Mouse (Mus musculus) kidney, embryonic 16.5 days (tissue): ENCODE data around the gene Hemgn. TPM values are rescaled to one million over a fixed set of nuclear protein-coding genes. Genes with fewer than 3 reads are reported as not detected.

Experiments used
- ATAC-seq: fragments of 200-750 bp; cut with Nextera tagmentation; 2 replicates; pipeline ENCODE4 v1.8.0; 2017; ENCODE audit warnings: moderate TSS enrichment; ENCODE audit not compliant: low FRiP score, low TSS enrichment
- H3K27ac ChIP-seq: fragments of 300-500 bp; sonication (generic); 2 replicates; pipeline ENCODE4 v1.5.1; 2014; ENCODE audit warnings: low read length
- H3K27me3 ChIP-seq: fragments of 300-500 bp; sonication (generic); 2 replicates; pipeline ENCODE4 v1.6.1; 2014; ENCODE audit warnings: low read length, control low read depth, mixed read lengths; ENCODE audit not compliant: insufficient read depth
- H3K36me3 ChIP-seq: fragments of 300-500 bp; sonication (generic); 2 replicates; pipeline ENCODE4 v1.6.1; 2014; ENCODE audit warnings: low read length, control low read depth, mixed read lengths; ENCODE audit not compliant: insufficient read depth
- H3K4me1 ChIP-seq: fragments of 300-500 bp; sonication (generic); 2 replicates; pipeline ENCODE4 v1.6.1; 2014; ENCODE audit warnings: low read length, control low read depth, mixed read lengths; ENCODE audit not compliant: insufficient read depth
- H3K4me2 ChIP-seq: fragments of 300-500 bp; sonication (generic); replicated peaks from 2 replicates; pipeline ENCODE4 v1.6.1; 2014; ENCODE audit warnings: low read depth, low read length
- H3K4me3 ChIP-seq: fragments of 300-500 bp; sonication (generic); 2 replicates; pipeline ENCODE4 v1.5.1; 2014; ENCODE audit warnings: mild to moderate bottlenecking, low read length
- H3K9ac ChIP-seq: fragments of 300-500 bp; sonication (generic); replicated peaks from 2 replicates; pipeline ENCODE4 v1.6.1; 2014; ENCODE audit warnings: low read length
- H3K9me3 ChIP-seq: fragments of 300-500 bp; sonication (generic); 2 replicates; pipeline ENCODE4 v1.6.1; 2016; ENCODE audit warnings: low read length, control low read depth
- WGBS: fragments of 180-500 bp; shearing (Covaris S2); extraction: QIAGEN DNeasy Blood & Tissue Kit; methylation state at CpG from one replicate; pipeline ENCODE4 v1.1.7; 2014; 5-methylcytosine and 5-hydroxymethylcytosine counted together
- polyA plus RNA-seq: library from polyadenylated mRNA; unstranded; fragments of >200 nt; fragmentation: Nextera tagmentation; extraction: Ambion mirVana; gene quantifications from 2 replicates; pipeline ENCODE4 v1.2.1, GENCODE M21; 2015

Hemgn gene
- polyA plus RNA-seq, 1 experiment from 2014 or later, result 1.4 TPM

- WGBS, result 22% methylated on average over 9 of the region's 9 CpGs
- H3K27ac ChIP-seq, result no peak overlapping the region
- H3K9me3 ChIP-seq, result no peaks in the 10 kb centered on the region
- 0 out of 2 replicates have a peak, but pooled peaks have one; percentile 24 for ATAC-seq
- H3K4me2 ChIP-seq, result peak overlapping the region; percentile 58
- H3K4me1 ChIP-seq, result 0 out of 2 replicates have a peak, but pooled peaks cover 3% of the 10 kb centered on the region
- peak overlapping the region; percentile 77 for H3K4me3 ChIP-seq
- H3K9ac ChIP-seq, result peak overlapping the region; percentile 96; the same call in 1 of the 2 replicates
- no peaks in the 10 kb centered on the region for H3K27me3 ChIP-seq
- H3K36me3 ChIP-seq, result 0 out of 2 replicates have a peak, but pooled peaks cover 6% of the 10 kb centered on the region
Measured at GRCm38 (mm10) chr4:46390390-46390970, 22.8 kb downstream of the Hemgn start.

GRCm38 (mm10) chr4:46389612-46390341 is 23.5 kb downstream of the Hemgn start:
- Histone ChIP-seq H3K27me3 (no peaks in the 10 kb centered on the region), H3K4me2 (peak overlapping the region; percentile 58), H3K9me3 (no peaks in the 10 kb centered on the region), H3K4me1 (0 out of 2 replicates have a peak, but pooled peaks cover 3% of the 10 kb centered on the region), H3K9ac (peak overlapping the region; percentile 96), H3K36me3 (0 out of 2 replicates have a peak, but pooled peaks cover 6% of the 10 kb centered on the region), H3K4me3 (peak overlapping the region; percentile 77), H3K27ac (peak overlapping the region; percentile 95)
- WGBS, result 2% methylated on average over 24 of the region's 24 CpGs
- ATAC-seq, result no peak

- Histone ChIP-seq H3K27ac (peak within 1 kb of the TSS; percentile 95), H3K4me2 (peak within 1 kb of the TSS; percentile 58), H3K4me3 (peak within 1 kb of the TSS; percentile 77), H3K36me3 (0 out of 2 replicates have a peak, but pooled peaks cover 9% of the 10 kb centered on the region), H3K27me3 (no peaks in the 10 kb centered on the region), H3K9ac (peak within 1 kb of the TSS; percentile 96), H3K4me1 (0 out of 2 replicates have a peak, but pooled peaks cover 3% of the 10 kb centered on the region), H3K9me3 (no peaks in the 10 kb centered on the region)
- under 1% methylated on average over 56 of the region's 56 CpGs for WGBS
- ATAC-seq, result peak; percentile 96
Measured at GRCm38 (mm10) chr4:46389013-46389611, 24.2 kb downstream of the Hemgn start, which contains the start of gene Trmo. Gene Trmo (minus strand): TSS chr4:46389437.

- 13% methylated on average over 5 of the region's 5 CpGs for WGBS
- ATAC-seq, result no peak
- peak overlapping the region; percentile 77 for H3K4me3 ChIP-seq
- H3K4me1 ChIP-seq, result 0 out of 2 replicates have a peak, but pooled peaks cover 3% of the 10 kb centered on the region
- peak overlapping the region; percentile 96 for H3K9ac ChIP-seq
- H3K27ac ChIP-seq, result peak overlapping the region; percentile 95; the same call in 1 of the 2 replicates
- H3K36me3 ChIP-seq, result 0 out of 2 replicates have a peak, but pooled peaks cover 9% of the 10 kb centered on the region
- peak overlapping the region; percentile 58 for H3K4me2 ChIP-seq
- H3K27me3 ChIP-seq, result no peaks in the 10 kb centered on the region
- no peaks in the 10 kb centered on the region for H3K9me3 ChIP-seq
Measured at GRCm38 (mm10) chr4:46388556-46388955, 24.8 kb downstream of the Hemgn start.

GRCm38 (mm10) chr4:46374869-46375368 is 38.4 kb downstream of the Hemgn start:
- 21% methylated on average over 22 of the region's 22 CpGs for WGBS
- peaks cover 15% of the 10 kb centered on the region for H3K36me3 ChIP-seq
- H3K9ac ChIP-seq, result peak overlapping the region; percentile 58
- peak; percentile 74 for ATAC-seq
- peak overlapping the region; percentile 65 for H3K4me2 ChIP-seq
- peak overlapping the region; percentile 45 for H3K4me3 ChIP-seq
- H3K27me3 ChIP-seq, result no peaks in the 10 kb centered on the region
- no peak overlapping the region for H3K27ac ChIP-seq
- no peaks in the 10 kb centered on the region for H3K9me3 ChIP-seq
- peaks cover 13% of the 10 kb centered on the region for H3K4me1 ChIP-seq

- Histone ChIP-seq H3K27me3 (no peaks in the 10 kb centered on the region), H3K4me2 (peak overlapping the region; percentile 65), H3K27ac (no peak overlapping the region), H3K9ac (peak overlapping the region; percentile 58), H3K4me1 (peaks cover 13% of the 10 kb centered on the region), H3K36me3 (peaks cover 10% of the 10 kb centered on the region), H3K4me3 (peak overlapping the region; percentile 45; the same call in 1 of the 2 replicates), H3K9me3 (no peaks in the 10 kb centered on the region)
- ATAC-seq, result 0 out of 2 replicates have a peak, but pooled peaks have one; percentile 2
- WGBS, result 56% methylated on average over 6 of the region's 6 CpGs
Measured at GRCm38 (mm10) chr4:46374455-46374854, 38.9 kb downstream of the Hemgn start.

- under 1% methylated on average over 19 of the region's 19 CpGs for WGBS
- Histone ChIP-seq H3K36me3 (no peaks in the 10 kb centered on the region), H3K27me3 (0 out of 2 replicates have a peak, but pooled peaks cover 3% of the 10 kb centered on the region), H3K4me3 (peak overlapping the region; percentile 15; the same call in 1 of the 2 replicates), H3K9ac (peak overlapping the region; percentile 33; the same call in 1 of the 2 replicates), H3K4me1 (peaks cover 18% of the 10 kb centered on the region), H3K4me2 (peak overlapping the region; percentile 45), H3K27ac (no peak overlapping the region), H3K9me3 (peaks cover 4% of the 10 kb centered on the region; the same call in 1 of the 2 replicates)
- ATAC-seq, result peak; percentile 87
Measured at GRCm38 (mm10) chr4:46371030-46371429, 42.3 kb downstream of the Hemgn start.

- 0 out of 2 replicates have a peak, but pooled peaks cover 3% of the 10 kb centered on the region for H3K27me3 ChIP-seq
- no peak overlapping the region for H3K27ac ChIP-seq
- H3K4me1 ChIP-seq, result peaks cover 18% of the 10 kb centered on the region
- no peak overlapping the region for H3K9ac ChIP-seq
- H3K9me3 ChIP-seq, result peaks cover 4% of the 10 kb centered on the region; the same call in 1 of the 2 replicates
- no peak overlapping the region for H3K4me2 ChIP-seq
- no peak for ATAC-seq
- no peaks in the 10 kb centered on the region for H3K36me3 ChIP-seq
- WGBS, result 50% methylated on average over 6 of the region's 6 CpGs
- no peak overlapping the region for H3K4me3 ChIP-seq
Measured at GRCm38 (mm10) chr4:46370406-46370805, 42.9 kb downstream of the Hemgn start.

- Histone ChIP-seq H3K4me3 (no peak overlapping the region), H3K9ac (no peak overlapping the region), H3K27ac (no peak overlapping the region), H3K4me1 (peaks cover 12% of the 10 kb centered on the region; the same call in 1 of the 2 replicates), H3K9me3 (peaks cover 4% of the 10 kb centered on the region; the same call in 1 of the 2 replicates), H3K4me2 (no peak overlapping the region), H3K27me3 (0 out of 2 replicates have a peak, but pooled peaks cover 3% of the 10 kb centered on the region), H3K36me3 (no peaks in the 10 kb centered on the region)
- no peak for ATAC-seq
- WGBS, result 64% methylated on average over 4 of the region's 4 CpGs
Measured at GRCm38 (mm10) chr4:46369070-46369469, 44.2 kb downstream of the Hemgn start.
